Mouse (Mus musculus) midbrain, postnatal 0 days (tissue): ENCODE measurements around the gene Siglech. TPM values are rescaled to one million over a fixed set of nuclear protein-coding genes. Genes with fewer than 3 reads are reported as not detected.

Source experiments
- ATAC-seq: fragments of 200-750 bp; cut with Nextera tagmentation; 2 replicates; pipeline ENCODE4 v1.8.0; 2017; ENCODE audit warnings: moderate number of reproducible peaks, mild to moderate bottlenecking, moderate TSS enrichment, moderate library complexity; ENCODE audit not compliant: low FRiP score
- DNase-seq: peaks from one replicate; pipeline ENCODE4 v3.0.0-alpha.2; 2015; ENCODE audit warnings: low spot score
- H3K27ac ChIP-seq: fragments of 300-500 bp; sonication (generic); 2 replicates; pipeline ENCODE4 v1.5.1; 2014; ENCODE audit warnings: low read depth, mild to moderate bottlenecking, low read length, mixed read lengths
- H3K27me3 ChIP-seq: fragments of 300-500 bp; sonication (generic); 2 replicates; pipeline ENCODE4 v1.6.1; 2014; ENCODE audit warnings: low read length, control low read depth, mixed read lengths; ENCODE audit not compliant: insufficient read depth
- H3K36me3 ChIP-seq: fragments of 300-500 bp; sonication (generic); 2 replicates; pipeline ENCODE4 v1.6.1; 2014; ENCODE audit warnings: low read length, control low read depth, mixed read lengths; ENCODE audit not compliant: insufficient read depth
- H3K4me1 ChIP-seq: fragments of 300-500 bp; sonication (generic); 2 replicates; pipeline ENCODE4 v1.6.1; 2014; ENCODE audit warnings: mild to moderate bottlenecking, control low read depth, antibody characterized with exemption, low read length, mixed read lengths; ENCODE audit not compliant: insufficient read depth
- H3K4me2 ChIP-seq: fragments of 300-500 bp; sonication (generic); 2 replicates; pipeline ENCODE4 v1.6.1; 2014; ENCODE audit warnings: low read depth, mild to moderate bottlenecking, low read length, mixed read lengths; ENCODE audit not compliant: poor library complexity, severe bottlenecking
- H3K4me3 ChIP-seq: fragments of 300-500 bp; sonication (generic); 2 replicates; pipeline ENCODE4 v1.5.1; 2014; ENCODE audit warnings: low read depth, mild to moderate bottlenecking, low read length, moderate library complexity
- H3K9ac ChIP-seq: fragments of 300-500 bp; sonication (generic); replicated peaks from 2 replicates; pipeline ENCODE4 v1.6.1; 2014; ENCODE audit warnings: mild to moderate bottlenecking, low read length, moderate library complexity, mixed read lengths; ENCODE audit not compliant: poor library complexity, severe bottlenecking
- H3K9me3 ChIP-seq: fragments of 300-500 bp; sonication (generic); 2 replicates; pipeline ENCODE4 v1.6.1; 2016; ENCODE audit warnings: low read length, control low read depth
- CTCF ChIP-seq: IDR thresholded peaks from 2 replicates; pipeline ENCODE4 v1.5.1; 2016; ENCODE audit warnings: antibody characterized with exemption, mild to moderate bottlenecking
- WGBS: fragments of 180-500 bp; shearing (Covaris S2); extraction: QIAGEN DNeasy Blood & Tissue Kit; methylation state at CpG from one replicate; pipeline ENCODE4 v1.1.7; 2014; 5-methylcytosine and 5-hydroxymethylcytosine counted together
- polyA plus RNA-seq: library from polyadenylated mRNA; unstranded; fragments of >200 nt; fragmentation: Nextera tagmentation; extraction: Ambion mirVana; gene quantifications from 2 replicates; pipeline ENCODE4 v1.2.1, GENCODE M21; 2015
- total RNA-seq: library from RNA; depleted of rRNA; stranded (reverse); fragments of >200 nt; gene quantifications from 2 replicates; pipeline ENCODE4 v1.2.3, GENCODE M21; 2014

The Siglech gene
- total and polyA plus RNA-seq, 2 experiments from 2014 or later = 2.2 to 4.1 TPM

- no peak overlapping the region for H3K4me3 ChIP-seq
- H3K36me3 ChIP-seq = peaks cover 13% of the 10 kb centered on the region
- 47% methylated on average over 3 of the region's 3 CpGs for WGBS
- no peak overlapping the region for H3K27ac ChIP-seq
- H3K9me3 ChIP-seq = no peaks in the 10 kb centered on the region
- TF ChIP-seq CTCF = peak; percentile 5; the same call in 1 of the 2 replicates
- no peaks in the 10 kb centered on the region for H3K4me1 ChIP-seq
- DNase-seq = no peak
- no peak overlapping the region for H3K4me2 ChIP-seq
- no peak overlapping the region for H3K9ac ChIP-seq
- H3K27me3 ChIP-seq = no peaks in the 10 kb centered on the region
- ATAC-seq = no peak
These were observed 24.3 kb downstream of the Siglech start for GRCm38 (mm10) chr7:55792280-55792679.

- peak; percentile 45; the same call in 1 of the 2 replicates for ATAC-seq
- TF ChIP-seq CTCF = no peak
- DNase-seq = no peak
- 32% methylated on average over 13 of the region's 13 CpGs for WGBS
- Histone ChIP-seq H3K9me3 (no peaks in the 10 kb centered on the region), H3K27me3 (no peaks in the 10 kb centered on the region), H3K9ac (peak overlapping the region; percentile 63), H3K4me2 (peak overlapping the region; percentile 73), H3K4me3 (peak overlapping the region; percentile 79), H3K4me1 (no peaks in the 10 kb centered on the region), H3K36me3 (peaks cover 18% of the 10 kb centered on the region), H3K27ac (peak overlapping the region; percentile 79)
These were observed 25.4 kb downstream of the Siglech start for GRCm38 (mm10) chr7:55793236-55793951.

DNA sequence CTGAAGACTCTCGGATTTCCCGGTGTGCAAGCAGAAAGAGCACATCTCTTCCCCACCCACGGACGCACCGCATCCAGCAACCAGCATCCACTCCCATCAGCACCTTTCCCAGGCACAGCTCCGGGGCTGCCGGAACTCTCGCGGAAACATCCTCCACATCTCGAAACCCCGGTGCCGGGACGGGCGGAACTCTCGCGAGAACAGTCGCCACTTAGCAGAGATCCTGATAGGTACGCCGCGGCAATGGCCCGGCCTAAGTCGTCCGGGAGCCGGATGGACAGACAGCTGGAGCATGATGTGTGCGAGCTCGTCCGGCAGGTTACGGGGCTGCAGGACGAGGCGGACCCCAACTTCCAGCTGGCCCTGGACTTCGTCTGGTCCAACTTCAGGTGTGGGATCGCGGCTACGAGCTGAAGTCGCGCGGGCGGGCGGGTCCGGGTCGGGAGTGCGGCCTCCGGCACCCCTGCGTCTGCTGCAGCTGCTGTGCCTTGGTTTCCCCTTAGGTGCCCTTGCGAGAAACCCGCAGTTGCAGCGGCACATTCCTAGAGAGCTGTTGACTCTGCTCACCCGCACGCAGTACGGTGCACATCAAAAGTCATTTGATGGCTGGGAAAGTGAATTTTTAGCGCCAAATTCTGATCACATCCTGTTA lies 26.1 kb downstream of the Siglech start, which contains the start of gene Tubgcp5:
Tubgcp5 (plus strand) TSS at position 203 of the 652 bp plus-strand sequence.
- H3K36me3 ChIP-seq = peaks cover 23% of the 10 kb centered on the region
- ATAC-seq = peak; percentile 99
- under 1% methylated on average over 51 of the region's 51 CpGs for whole genome bisulfite sequencing

DNA sequence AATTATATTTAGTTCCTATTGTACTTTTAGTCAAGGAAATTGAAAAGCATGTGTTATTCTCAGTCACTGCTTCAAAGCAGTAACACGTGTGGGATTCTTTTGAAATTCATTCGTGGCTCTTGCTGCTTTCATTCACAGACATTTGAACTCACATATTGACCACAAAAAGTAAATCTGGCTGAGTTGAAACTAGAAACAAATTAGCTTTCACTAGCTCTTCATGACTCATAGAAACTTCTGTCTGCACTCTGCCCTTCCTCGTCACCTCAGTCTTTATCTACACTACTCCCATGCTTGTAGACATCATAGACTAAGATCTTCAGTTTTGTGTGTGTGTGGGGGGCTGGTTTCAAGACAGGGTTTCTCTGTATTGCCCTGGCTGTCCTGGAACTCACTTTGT lies 32.0 kb downstream of the Siglech start:
- Histone ChIP-seq H3K27ac (no peak overlapping the region), H3K4me3 (no peak overlapping the region), H3K4me1 (no peaks in the 10 kb centered on the region), H3K4me2 (no peak overlapping the region), H3K9ac (no peak overlapping the region), H3K27me3 (no peaks in the 10 kb centered on the region), H3K9me3 (no peaks in the 10 kb centered on the region), H3K36me3 (peaks cover 50% of the 10 kb centered on the region)
- no peak for TF ChIP-seq CTCF
- DNase-seq (no peak), ATAC-seq (no peak)
- WGBS = 96% methylated on average over 3 of the region's 3 CpGs

More for the DNA sequence above, 26.1 kb downstream of the Siglech start, which contains the start of gene Tubgcp5:
- Histone ChIP-seq H3K27ac (peak within 1 kb of the TSS; percentile 79), H3K9me3 (no peaks in the 10 kb centered on the region), H3K4me1 (no peaks in the 10 kb centered on the region), H3K4me2 (peak within 1 kb of the TSS; percentile 73), H3K27me3 (no peaks in the 10 kb centered on the region), H3K9ac (peak within 1 kb of the TSS; percentile 89), H3K4me3 (peak within 1 kb of the TSS; percentile 79)
- peak; percentile 98 for DNase-seq
- TF ChIP-seq CTCF = no peak

DNA sequence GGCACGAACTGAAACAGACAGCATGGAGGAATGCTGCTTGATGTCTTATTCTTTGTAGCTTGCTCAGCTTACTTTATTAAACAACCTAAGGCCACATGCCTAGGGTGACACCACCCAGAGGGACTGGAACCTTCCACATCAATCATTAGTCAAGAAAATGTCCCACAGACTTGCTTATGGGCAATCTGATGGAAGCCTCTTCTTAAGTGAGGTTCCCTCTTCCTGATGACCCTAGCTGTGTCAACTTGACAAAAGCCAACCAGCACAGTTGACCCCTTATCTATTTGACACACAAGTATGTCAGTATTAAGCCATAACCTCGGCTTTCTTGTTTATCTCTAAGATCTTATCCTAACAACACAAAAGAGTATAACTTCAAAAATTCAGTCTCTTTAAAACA lies 42.0 kb downstream of the Siglech start:
- WGBS = 95% methylated on average over 2 of the region's 2 CpGs

GRCm38 (mm10) chr7:55824468-55824867 lies 56.5 kb downstream of the Siglech start:
- no peaks in the 10 kb centered on the region for H3K4me1 ChIP-seq
- 82% methylated on average over 5 of the region's 5 CpGs for WGBS
- peaks cover 41% of the 10 kb centered on the region for H3K36me3 ChIP-seq
- no peaks in the 10 kb centered on the region for H3K9me3 ChIP-seq
- peak; percentile 2 for DNase-seq
- H3K27ac ChIP-seq = no peak overlapping the region
- H3K4me3 ChIP-seq = no peak overlapping the region
- no peaks in the 10 kb centered on the region for H3K27me3 ChIP-seq
- ATAC-seq = no peak
- H3K9ac ChIP-seq = no peak overlapping the region
- H3K4me2 ChIP-seq = no peak overlapping the region
- peak; percentile 50 for TF ChIP-seq CTCF

More for the DNA sequence above, 42.0 kb downstream of the Siglech start:
- peaks cover 43% of the 10 kb centered on the region for H3K36me3 ChIP-seq
- no peak overlapping the region for H3K9ac ChIP-seq
- no peak for ATAC-seq
- H3K4me1 ChIP-seq = no peaks in the 10 kb centered on the region
- no peak overlapping the region for H3K27ac ChIP-seq
- no peak overlapping the region for H3K4me3 ChIP-seq
- H3K4me2 ChIP-seq = no peak overlapping the region
- H3K27me3 ChIP-seq = no peaks in the 10 kb centered on the region
- TF ChIP-seq CTCF = no peak
- H3K9me3 ChIP-seq = no peaks in the 10 kb centered on the region
- DNase-seq = no peak
